Mouse (Mus musculus) MEL (cell line): ENCODE data around the gene Qrfpr. TPM values are rescaled to one million over a fixed set of nuclear protein-coding genes. Genes with fewer than 3 reads are reported as not detected.

Experiments used
- DNase-seq: peaks from one replicate; pipeline ENCODE4 v3.0.0; 2011; ENCODE audit warnings: low read depth, low spot score
- H3K27ac ChIP-seq: 2 replicates; pipeline ENCODE4 v1.5.1; 2012; ENCODE audit warnings: low read depth, mild to moderate bottlenecking, control low read depth, low read length, moderate library complexity; ENCODE audit not compliant: control insufficient read depth
- H3K27me3 ChIP-seq, 2 experiments: fragments of 150-350 bp in 1 of 2; sonication (generic) in 1 of 2; 2 replicates each; pipeline ENCODE4 v1.6.1; 2012; ENCODE audit warnings: low read length in 2 of 2, mild to moderate bottlenecking in 2 of 2, improper control_type of control experiment in 1 of 2, moderate library complexity in 1 of 2; ENCODE audit not compliant: insufficient read depth in 2 of 2, control insufficient read depth in 1 of 2
- H3K36me3 ChIP-seq, 2 experiments: 2 replicates each; pipeline ENCODE4 v1.6.1; 2012 to 2014; ENCODE audit warnings: low read length in 2 of 2, improper control_type of control experiment in 1 of 2, inconsistent platforms in 1 of 2, mild to moderate bottlenecking in 1 of 2; ENCODE audit not compliant: insufficient read depth in 2 of 2, control insufficient read depth in 1 of 2
- H3K4me1 ChIP-seq, 2 experiments: fragments of 150-350 bp in 1 of 2; sonication (generic) in 1 of 2; 2 replicates each; pipeline ENCODE4 v1.6.1; 2012; ENCODE audit warnings: low read length in 2 of 2, improper control_type of control experiment in 1 of 2, mild to moderate bottlenecking in 1 of 2; ENCODE audit not compliant: insufficient read depth in 2 of 2, control insufficient read depth in 1 of 2
- H3K4me3 ChIP-seq, 2 experiments: fragments of 150-350 bp in 1 of 2; sonication (generic) in 1 of 2; 2 replicates each; pipeline ENCODE4 v1.5.1; 2012; ENCODE audit warnings: low read depth in 2 of 2, low read length in 2 of 2, mild to moderate bottlenecking in 2 of 2, moderate library complexity in 2 of 2, control low read depth in 1 of 2, improper control_type of control experiment in 1 of 2; ENCODE audit not compliant: control insufficient read depth in 1 of 2, insufficient read depth in 1 of 2
- H3K79me2 ChIP-seq: 2 replicates; pipeline ENCODE4 v1.6.1; 2012; ENCODE audit warnings: mild to moderate bottlenecking, low read length, moderate library complexity; ENCODE audit not compliant: control insufficient read depth, poor library complexity, insufficient read depth
- H3K9ac ChIP-seq: 2 replicates; pipeline ENCODE4 v1.6.1; 2012; ENCODE audit warnings: low read depth, mild to moderate bottlenecking, control low read depth, low read length, moderate library complexity; ENCODE audit not compliant: control insufficient read depth, poor library complexity, severe bottlenecking
- H3K9me3 ChIP-seq: fragments of 150-350 bp; sonication (generic); replicated peaks from 2 replicates; pipeline ENCODE4 v1.6.1; 2012; ENCODE audit warnings: mild to moderate bottlenecking, low read length, improper control_type of control experiment, moderate library complexity; ENCODE audit not compliant: insufficient read depth
- CHD2 ChIP-seq: IDR thresholded peaks from 2 replicates; pipeline ENCODE4 v1.6.1; 2011; ENCODE audit warnings: low read length, improper control_type of control experiment
- ETS1 ChIP-seq: IDR thresholded peaks from 2 replicates; pipeline ENCODE4 v1.6.1; 2012; ENCODE audit warnings: low read depth, mild to moderate bottlenecking, inconsistent platforms, low read length, improper control_type of control experiment, moderate library complexity
- GATA1 ChIP-seq: IDR thresholded peaks from 2 replicates; pipeline ENCODE4 v1.6.1; 2011; ENCODE audit warnings: low read depth, low read length, improper control_type of control experiment
- JUND ChIP-seq: IDR thresholded peaks from 2 replicates; pipeline ENCODE4 v1.6.1; 2011; ENCODE audit warnings: low read depth, mild to moderate bottlenecking, improper control_type of control experiment, low read length
- KAT2A ChIP-seq: conservative IDR thresholded peaks from 2 replicates; pipeline ENCODE4 v1.6.1; 2012; ENCODE audit warnings: low read depth, low read length, improper control_type of control experiment, inconsistent platforms
- MAZ ChIP-seq: IDR thresholded peaks from 2 replicates; pipeline ENCODE4 v1.6.1; 2012; ENCODE audit warnings: low read depth, mild to moderate bottlenecking, inconsistent platforms, low read length, improper control_type of control experiment
- MEF2A ChIP-seq: IDR thresholded peaks from 2 replicates; pipeline ENCODE4 v1.6.1; 2014; ENCODE audit warnings: low read depth, mild to moderate bottlenecking, inconsistent platforms, low read length, improper control_type of control experiment; ENCODE audit not compliant: poor library complexity, insufficient replicate concordance, severe bottlenecking; ENCODE audit errors: extremely low read depth
- MYB ChIP-seq: IDR thresholded peaks from 2 replicates; pipeline ENCODE4 v1.6.1; 2011; ENCODE audit warnings: mild to moderate bottlenecking, low read depth, low read length, improper control_type of control experiment
- NRF1 ChIP-seq: IDR thresholded peaks from 2 replicates; pipeline ENCODE4 v1.6.1; 2014; ENCODE audit warnings: low read depth, mild to moderate bottlenecking, inconsistent platforms, low read length, improper control_type of control experiment, moderate library complexity; ENCODE audit not compliant: poor library complexity, insufficient read depth, severe bottlenecking
- POLR2AphosphoS5 ChIP-seq: IDR thresholded peaks from 2 replicates; pipeline ENCODE4 v1.6.1; 2012; ENCODE audit warnings: low read depth, borderline replicate concordance, mild to moderate bottlenecking, inconsistent platforms, low read length, moderate library complexity, mixed read lengths
- RAD21 ChIP-seq: IDR thresholded peaks from 2 replicates; pipeline ENCODE4 v1.6.1; 2011; ENCODE audit warnings: mild to moderate bottlenecking, low read depth, low read length, improper control_type of control experiment
- TBP ChIP-seq: IDR thresholded peaks from 2 replicates; pipeline ENCODE4 v1.8.0; 2011; ENCODE audit warnings: low read depth, low read length, improper control_type of control experiment
- USF1 ChIP-seq: IDR thresholded peaks from 2 replicates; pipeline ENCODE4 v1.6.1; 2014; ENCODE audit warnings: low read depth, mild to moderate bottlenecking, inconsistent platforms, low read length, improper control_type of control experiment, moderate library complexity
- ZKSCAN1 ChIP-seq: IDR thresholded peaks from 2 replicates; pipeline ENCODE4 v1.6.1; 2012; ENCODE audit warnings: low read depth, mild to moderate bottlenecking, inconsistent platforms, low read length, improper control_type of control experiment, moderate library complexity
- ZMIZ1 ChIP-seq: IDR thresholded peaks from 2 replicates; pipeline ENCODE4 v1.6.1; 2012; ENCODE audit warnings: low read depth, mild to moderate bottlenecking, inconsistent platforms, low read length, improper control_type of control experiment, moderate library complexity
- polyA plus RNA-seq, 2 experiments: library from polyadenylated mRNA; stranded (reverse) in 1 of 2; unstranded in 1 of 2; fragments of >175 nt in 1 of 2; fragments of >200 nt in 1 of 2; gene quantifications; 2 replicates each; pipeline versions ENCODE4 v1.2.1 to v1.2.4; 2012; ENCODE audit warnings: low replicate concordance in 2 of 2, low read depth in 1 of 2; ENCODE audit not compliant: insufficient read length in 2 of 2, insufficient read depth in 1 of 2, missing spikeins in 1 of 2
- total RNA-seq: library from RNA; depleted of rRNA; stranded (reverse); fragments of 300-350 nt; gene quantifications from 2 replicates; pipeline ENCODE4 v1.2.3, GENCODE M21; 2012; rRNA removed

The Qrfpr gene
- total RNA-seq (not detected in 2 replicates), polyA plus RNA-seq (not detected)

DNA sequence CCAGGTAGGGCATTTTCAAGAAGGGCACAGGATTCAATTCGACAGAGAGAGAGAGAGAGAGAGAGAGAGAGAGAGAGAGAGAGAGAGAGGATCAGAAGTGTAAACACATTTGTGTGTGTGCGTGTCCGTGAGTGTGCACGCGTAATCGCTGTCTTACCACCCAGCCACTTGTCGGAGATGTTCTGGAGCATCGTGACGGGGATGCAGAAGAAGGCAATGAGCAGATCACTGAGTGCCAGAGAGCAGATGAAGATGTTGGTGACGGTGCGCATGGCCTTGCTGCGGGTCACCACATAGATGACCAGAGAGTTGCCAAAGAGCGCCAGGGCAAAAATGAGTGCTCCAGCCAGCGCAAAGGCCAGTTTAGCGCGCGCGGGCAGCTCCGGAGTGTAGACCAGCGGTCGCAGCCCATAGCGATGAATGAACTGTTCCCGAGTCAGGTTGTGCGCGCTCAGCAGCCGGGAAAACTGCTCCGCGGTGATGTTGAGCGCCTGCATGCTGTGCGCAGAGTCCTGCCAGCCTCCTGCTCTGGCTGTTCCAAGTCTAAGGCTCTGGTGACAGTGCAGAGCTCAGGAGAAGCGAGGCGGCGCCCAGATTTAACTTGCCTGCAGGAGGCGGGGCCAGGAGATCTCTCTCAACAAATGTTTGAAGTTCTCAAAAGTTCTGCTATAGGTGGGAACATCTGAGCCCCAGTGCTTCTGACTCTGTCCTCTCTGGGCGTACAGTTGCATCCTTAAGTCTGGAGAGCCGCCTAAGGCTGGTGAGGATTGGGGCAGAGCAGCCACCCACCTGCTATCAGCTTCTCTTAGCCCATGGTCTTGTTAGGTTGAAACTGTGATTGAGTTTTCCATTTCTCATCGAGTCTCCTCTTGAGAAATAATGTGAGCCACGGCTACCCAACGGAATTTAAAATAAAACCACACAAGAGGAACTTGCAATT, at the start of gene Qrfpr:
Gene Qrfpr, minus strand, starts transcription at position 571 of the 940 bp plus-strand sequence.
- TF ChIP-seq GATA1 (no peak), ZMIZ1 (no peak), POLR2AphosphoS5 (no peak)
- Histone ChIP-seq H3K9ac (no peak within 1 kb of the TSS), H3K79me2 (no peaks in the 10 kb centered on the region), H3K4me3 (no peak within 1 kb of the TSS), H3K9me3 (no peaks in the 10 kb centered on the region), H3K27me3 (peaks cover 0 to 4% of the 10 kb centered on the region in 2 experiments; a peak in 2 of 4 replicates), H3K36me3 (no peaks in the 10 kb centered on the region), H3K27ac (no peak within 1 kb of the TSS), H3K4me1 (no peaks in the 10 kb centered on the region)
- DNase-seq: no peak

DNA sequence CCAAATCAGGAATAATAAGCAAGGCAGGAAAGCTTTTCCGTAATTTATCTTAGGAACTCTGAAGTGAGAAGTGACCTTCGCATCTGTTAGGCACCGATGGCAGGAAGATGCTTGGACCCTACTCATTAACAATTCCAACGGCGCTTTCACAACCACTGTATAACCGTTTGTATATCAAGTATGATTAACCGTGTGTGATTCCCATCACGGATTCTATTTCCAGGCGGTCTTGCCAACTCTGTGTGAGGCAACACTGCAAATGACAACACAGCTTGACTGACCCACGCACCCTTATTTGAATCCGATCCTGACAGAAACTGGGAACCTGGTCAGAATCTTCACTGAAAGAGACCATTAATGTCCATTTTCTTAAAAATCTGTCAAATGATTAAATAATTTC, 41.8 kb upstream of the Qrfpr start:
- H3K4me3 ChIP-seq: no peak overlapping the region
- no peaks in the 10 kb centered on the region for H3K9me3 ChIP-seq
- no peaks in the 10 kb centered on the region for H3K36me3 ChIP-seq
- H3K9ac ChIP-seq: no peak overlapping the region
- TF ChIP-seq ZMIZ1 (no peak), KAT2A (no peak), MAZ (no peak), ZKSCAN1 (no peak), USF1 (no peak), TBP (no peak), MYB (no peak), RAD21 (no peak), JUND (no peak), ETS1 (no peak), CHD2 (no peak), MEF2A (no peak), NRF1 (no peak)
- DNase-seq: no peak
- H3K4me1 ChIP-seq: no peaks in the 10 kb centered on the region
- H3K27ac ChIP-seq: no peak overlapping the region
- peaks cover 0 to 2% of the 10 kb centered on the region in 2 experiments; a peak in 1 of 4 replicates for H3K27me3 ChIP-seq
- no peaks in the 10 kb centered on the region; the same call in 1 of the 2 replicates for H3K79me2 ChIP-seq
